Mouse (Mus musculus) MEL (cell line): ENCODE measurements at regions not wholly inside any gene's neighbourhood (a gene's known extent, or its start where the extent isn't known, plus 50 kb on each side); places are given as distances from the start of the nearest gene placed in this dataset.

Experiments used
- DNase-seq: peaks from one replicate; pipeline ENCODE4 v3.0.0; 2011; ENCODE audit warnings: low read depth, low spot score
- H3K27ac ChIP-seq: 2 replicates; pipeline ENCODE4 v1.5.1; 2012; ENCODE audit warnings: low read depth, mild to moderate bottlenecking, control low read depth, low read length, moderate library complexity; ENCODE audit not compliant: control insufficient read depth
- H3K27me3 ChIP-seq, 2 experiments: fragments of 150-350 bp in 1 of 2; sonication (generic) in 1 of 2; 2 replicates each; pipeline ENCODE4 v1.6.1; 2012; ENCODE audit warnings: low read length in 2 of 2, mild to moderate bottlenecking in 2 of 2, improper control_type of control experiment in 1 of 2, moderate library complexity in 1 of 2; ENCODE audit not compliant: insufficient read depth in 2 of 2, control insufficient read depth in 1 of 2
- H3K36me3 ChIP-seq, 2 experiments: 2 replicates each; pipeline ENCODE4 v1.6.1; 2012 to 2014; ENCODE audit warnings: low read length in 2 of 2, improper control_type of control experiment in 1 of 2, inconsistent platforms in 1 of 2, mild to moderate bottlenecking in 1 of 2; ENCODE audit not compliant: insufficient read depth in 2 of 2, control insufficient read depth in 1 of 2
- H3K4me1 ChIP-seq, 2 experiments: fragments of 150-350 bp in 1 of 2; sonication (generic) in 1 of 2; 2 replicates each; pipeline ENCODE4 v1.6.1; 2012; ENCODE audit warnings: low read length in 2 of 2, improper control_type of control experiment in 1 of 2, mild to moderate bottlenecking in 1 of 2; ENCODE audit not compliant: insufficient read depth in 2 of 2, control insufficient read depth in 1 of 2
- H3K4me3 ChIP-seq, 2 experiments: fragments of 150-350 bp in 1 of 2; sonication (generic) in 1 of 2; 2 replicates each; pipeline ENCODE4 v1.5.1; 2012; ENCODE audit warnings: low read depth in 2 of 2, low read length in 2 of 2, mild to moderate bottlenecking in 2 of 2, moderate library complexity in 2 of 2, control low read depth in 1 of 2, improper control_type of control experiment in 1 of 2; ENCODE audit not compliant: control insufficient read depth in 1 of 2, insufficient read depth in 1 of 2
- H3K79me2 ChIP-seq: 2 replicates; pipeline ENCODE4 v1.6.1; 2012; ENCODE audit warnings: mild to moderate bottlenecking, low read length, moderate library complexity; ENCODE audit not compliant: control insufficient read depth, poor library complexity, insufficient read depth
- H3K9ac ChIP-seq: 2 replicates; pipeline ENCODE4 v1.6.1; 2012; ENCODE audit warnings: low read depth, mild to moderate bottlenecking, control low read depth, low read length, moderate library complexity; ENCODE audit not compliant: control insufficient read depth, poor library complexity, severe bottlenecking
- H3K9me3 ChIP-seq: fragments of 150-350 bp; sonication (generic); replicated peaks from 2 replicates; pipeline ENCODE4 v1.6.1; 2012; ENCODE audit warnings: mild to moderate bottlenecking, low read length, improper control_type of control experiment, moderate library complexity; ENCODE audit not compliant: insufficient read depth
- BHLHE40 ChIP-seq: IDR thresholded peaks from 2 replicates; pipeline ENCODE4 v1.6.1; 2012; ENCODE audit warnings: low read depth, mild to moderate bottlenecking, inconsistent platforms, low read length, improper control_type of control experiment, borderline replicate concordance
- CHD1 ChIP-seq: IDR thresholded peaks from 2 replicates; pipeline ENCODE4 v1.6.1; 2012; ENCODE audit warnings: low read depth, mild to moderate bottlenecking, inconsistent platforms, low read length, improper control_type of control experiment
- CHD2 ChIP-seq: IDR thresholded peaks from 2 replicates; pipeline ENCODE4 v1.6.1; 2011; ENCODE audit warnings: low read length, improper control_type of control experiment
- ELF1 ChIP-seq: IDR thresholded peaks from 2 replicates; pipeline ENCODE4 v1.6.1; 2014; ENCODE audit warnings: low read depth, mild to moderate bottlenecking, inconsistent platforms, low read length, improper control_type of control experiment, moderate library complexity
- EP300 ChIP-seq, 2 experiments: IDR thresholded peaks; 2 replicates each; pipeline ENCODE4 v1.6.1; 2011; ENCODE audit warnings: improper control_type of control experiment in 2 of 2, low read length in 2 of 2, low read depth in 1 of 2, mild to moderate bottlenecking in 1 of 2
- GABPA ChIP-seq: IDR thresholded peaks from 2 replicates; pipeline ENCODE4 v1.6.1; 2012; ENCODE audit warnings: low read depth, mild to moderate bottlenecking, inconsistent platforms, low read length, improper control_type of control experiment, moderate library complexity
- GATA1 ChIP-seq: IDR thresholded peaks from 2 replicates; pipeline ENCODE4 v1.6.1; 2011; ENCODE audit warnings: low read depth, low read length, improper control_type of control experiment
- JUND ChIP-seq: IDR thresholded peaks from 2 replicates; pipeline ENCODE4 v1.6.1; 2011; ENCODE audit warnings: low read depth, mild to moderate bottlenecking, improper control_type of control experiment, low read length
- KAT2A ChIP-seq: conservative IDR thresholded peaks from 2 replicates; pipeline ENCODE4 v1.6.1; 2012; ENCODE audit warnings: low read depth, low read length, improper control_type of control experiment, inconsistent platforms
- MAX ChIP-seq: IDR thresholded peaks from 2 replicates; pipeline ENCODE4 v1.6.1; 2011; ENCODE audit warnings: low read length, improper control_type of control experiment
- MAZ ChIP-seq: IDR thresholded peaks from 2 replicates; pipeline ENCODE4 v1.6.1; 2012; ENCODE audit warnings: low read depth, mild to moderate bottlenecking, inconsistent platforms, low read length, improper control_type of control experiment
- MYB ChIP-seq: IDR thresholded peaks from 2 replicates; pipeline ENCODE4 v1.6.1; 2011; ENCODE audit warnings: mild to moderate bottlenecking, low read depth, low read length, improper control_type of control experiment
- MYC ChIP-seq: IDR thresholded peaks from 2 replicates; pipeline ENCODE4 v1.6.1; 2011; ENCODE audit warnings: low read depth, mild to moderate bottlenecking, low read length, improper control_type of control experiment, moderate library complexity
- POLR2A ChIP-seq, 2 experiments: IDR thresholded peaks; 2 replicates each; pipeline ENCODE4 v1.6.1; 2011 to 2012; ENCODE audit warnings: low read length in 2 of 2, mild to moderate bottlenecking in 2 of 2, control low read depth in 1 of 2, improper control_type of control experiment in 1 of 2, low read depth in 1 of 2, moderate library complexity in 1 of 2; ENCODE audit not compliant: control insufficient read depth in 1 of 2, insufficient read depth in 1 of 2, poor library complexity in 1 of 2
- RAD21 ChIP-seq: IDR thresholded peaks from 2 replicates; pipeline ENCODE4 v1.6.1; 2011; ENCODE audit warnings: mild to moderate bottlenecking, low read depth, low read length, improper control_type of control experiment
- RCOR1 ChIP-seq: IDR thresholded peaks from 2 replicates; pipeline ENCODE4 v1.6.1; 2012; ENCODE audit warnings: low read depth, mild to moderate bottlenecking, inconsistent platforms, low read length, improper control_type of control experiment
- SIN3A ChIP-seq: IDR thresholded peaks from 2 replicates; pipeline ENCODE4 v1.6.1; 2012; ENCODE audit warnings: low read length, improper control_type of control experiment, inconsistent platforms
- TAL1 ChIP-seq: IDR thresholded peaks from 2 replicates; pipeline ENCODE4 v1.6.1; 2012; ENCODE audit warnings: mild to moderate bottlenecking, inconsistent platforms, low read length, moderate library complexity, mixed read lengths
- TCF12 ChIP-seq: IDR thresholded peaks from 2 replicates; pipeline ENCODE4 v1.6.1; 2014; ENCODE audit warnings: low read depth, mild to moderate bottlenecking, inconsistent platforms, low read length, improper control_type of control experiment, moderate library complexity
- UBTF ChIP-seq: IDR thresholded peaks from 2 replicates; pipeline ENCODE4 v1.6.1; 2012; ENCODE audit warnings: low read depth, mild to moderate bottlenecking, inconsistent platforms, low read length, improper control_type of control experiment, moderate library complexity, borderline replicate concordance; ENCODE audit not compliant: insufficient read depth
- USF1 ChIP-seq: IDR thresholded peaks from 2 replicates; pipeline ENCODE4 v1.6.1; 2014; ENCODE audit warnings: low read depth, mild to moderate bottlenecking, inconsistent platforms, low read length, improper control_type of control experiment, moderate library complexity
- USF2 ChIP-seq, 2 experiments: IDR thresholded peaks; 2 replicates each; pipeline ENCODE4 v1.6.1; 2011 to 2012; ENCODE audit warnings: improper control_type of control experiment in 2 of 2, low read length in 2 of 2, borderline replicate concordance in 1 of 2, inconsistent platforms in 1 of 2, low read depth in 1 of 2, mild to moderate bottlenecking in 1 of 2; ENCODE audit not compliant: insufficient read depth in 1 of 2
- ZC3H11A ChIP-seq: IDR thresholded peaks from 2 replicates; pipeline ENCODE4 v1.6.1; 2012; ENCODE audit warnings: low read depth, mild to moderate bottlenecking, inconsistent platforms, low read length, improper control_type of control experiment
- ZMIZ1 ChIP-seq: IDR thresholded peaks from 2 replicates; pipeline ENCODE4 v1.6.1; 2012; ENCODE audit warnings: low read depth, mild to moderate bottlenecking, inconsistent platforms, low read length, improper control_type of control experiment, moderate library complexity

- Histone ChIP-seq H3K9ac (no peak overlapping the region), H3K4me1 (no peaks in the 10 kb centered on the region), H3K27ac (no peak overlapping the region), H3K36me3 (no peaks in the 10 kb centered on the region), H3K27me3 (no peaks in the 10 kb centered on the region), H3K9me3 (no peaks in the 10 kb centered on the region), H3K79me2 (no peaks in the 10 kb centered on the region)
- DNase-seq, result no peak
- TF ChIP-seq POLR2A (IDR thresholded peaks at IDR 0.05; ENCODE audit: control insufficient read depth in 1 of 2, insufficient read depth in 1 of 2, low read depth in 1 of 2, low read length in 2 of 2, poor library complexity in 1 of 2), result no peak
- no peak for TF ChIP-seq GATA1
- TF ChIP-seq CHD2, result no peak
- no peak for TF ChIP-seq GABPA
- no peak for TF ChIP-seq TAL1
- TF ChIP-seq USF1, result no peak
- no peak for TF ChIP-seq ZMIZ1
- no peak for TF ChIP-seq MYC
- no peak for TF ChIP-seq RCOR1
- no peak for TF ChIP-seq CHD1
- no peak for TF ChIP-seq SIN3A
- TF ChIP-seq UBTF, result no peak
- no peak for TF ChIP-seq EP300 (IDR thresholded peaks at IDR 0.05; ENCODE audit: low read depth in 1 of 2, low read length in 2 of 2)
- no peak for TF ChIP-seq ELF1
- TF ChIP-seq, all 39 proteins: peak for 0
- H3K4me3 ChIP-seq, result no peak overlapping the region
Observed at GRCm38 (mm10) chr15:87433306-87433705, 110.8 kb upstream of the Fam19a5 start.

- no peak for TF ChIP-seq USF1
- no peak for TF ChIP-seq MYB
- no peak for DNase-seq
Observed at GRCm38 (mm10) chr15:87433901-87434300, 110.2 kb upstream of the Fam19a5 start.

DNA sequence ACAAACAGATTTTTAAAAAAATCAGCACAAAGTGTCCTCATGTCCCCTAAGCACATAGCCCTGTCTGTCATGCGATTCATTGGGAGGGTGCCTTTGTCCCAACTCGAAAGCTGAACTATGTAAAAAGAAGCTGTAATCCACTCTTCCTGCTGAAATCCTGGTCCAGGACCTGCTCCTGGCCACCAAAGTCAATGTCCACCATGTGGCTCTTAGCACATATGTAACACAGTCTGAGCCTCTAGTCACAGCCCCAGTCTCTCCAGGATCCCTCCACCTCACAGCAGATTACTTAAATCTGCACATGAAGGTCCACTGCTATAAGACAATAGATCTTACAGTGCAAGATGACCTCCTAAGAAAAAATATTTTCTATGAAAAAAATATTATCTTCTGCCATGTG is 108.5 kb upstream of the Fam19a5 start:
- H3K79me2 ChIP-seq, result no peaks in the 10 kb centered on the region
- H3K9ac ChIP-seq, result no peak overlapping the region
- no peaks in the 10 kb centered on the region for H3K36me3 ChIP-seq
- no peaks in the 10 kb centered on the region for H3K27me3 ChIP-seq
- no peak overlapping the region for H3K4me3 ChIP-seq
- TF ChIP-seq UBTF (no peak), ELF1 (no peak), TCF12 (no peak), KAT2A (no peak), USF2 (IDR thresholded peaks at IDR 0.05; ENCODE audit: borderline replicate concordance in 1 of 2, insufficient read depth in 1 of 2, low read depth in 1 of 2, low read length in 2 of 2) (no peak), BHLHE40 (no peak), POLR2A (IDR thresholded peaks at IDR 0.05; ENCODE audit: control insufficient read depth in 1 of 2, insufficient read depth in 1 of 2, low read depth in 1 of 2, low read length in 2 of 2, poor library complexity in 1 of 2) (no peak), MAX (no peak), JUND (no peak), MAZ (no peak), ZC3H11A (no peak), RAD21 (no peak)
- no peaks in the 10 kb centered on the region for H3K4me1 ChIP-seq
- no peak for DNase-seq
- no peak overlapping the region for H3K27ac ChIP-seq
- no peaks in the 10 kb centered on the region for H3K9me3 ChIP-seq

More at GRCm38 (mm10) chr15:87433901-87434300, 110.2 kb upstream of the Fam19a5 start:
- Histone ChIP-seq H3K27me3 (no peaks in the 10 kb centered on the region), H3K9me3 (no peaks in the 10 kb centered on the region), H3K79me2 (no peaks in the 10 kb centered on the region), H3K9ac (no peak overlapping the region), H3K4me3 (no peak overlapping the region), H3K27ac (no peak overlapping the region), H3K4me1 (no peaks in the 10 kb centered on the region), H3K36me3 (no peaks in the 10 kb centered on the region)
